Comparison of ENCODE assay signal across 9 mouse cellular contexts in genomic region chr12:33717601-33718260, GRCm38 (mm10).
A peak's percentile ranks its signal among the peaks of the same experiment; 100 is the strongest.
DNase-seq lines count a peak whose midpoint lies in the region; ATAC-seq lines count a peak whose summit lies in the region.
"Had no signal": no experiment of that assay in that cellular context is flagged by ENCODE, and none has a peak within 500 bp of the region (broad histone marks: within the 10 kb centered on the region; RNA-seq: fewer than 3 reads in every experiment).

No protein-coding gene starts in this region.

- DNase-seq in cerebellum, postnatal 14 days = peak; percentile 5 to 14
- no peak for DNase-seq in cerebellum, postnatal 4 days (ENCODE audit: low spot score in 2 of 2)
- peak; percentile 22 to 25 for DNase-seq in right cerebral cortex, postnatal 10 days (ENCODE audit: low spot score in 2 of 2)
- DNase-seq in right cerebral cortex, postnatal 14 days = no peak
- peak; percentile 37 for DNase-seq in limb, embryonic 11.5 days (ENCODE audit: low spot score)
- peak; percentile 8 for DNase-seq in yolk sac, embryonic 10.5 days (ENCODE audit: low spot score)
- DNase-seq in thymus, postnatal 10 days (ENCODE audit: low spot score in 2 of 2) = no peak
- no peak for DNase-seq in kidney, postnatal 14 days
- DNase-seq: liver, embryonic 13.5 days had no signal

- WGBS in limb, embryonic 11.5 days = 28% methylated on average over 14 of the region's 14 CpGs

- H3K9me3 ChIP-seq in limb, embryonic 11.5 days (ENCODE audit: control insufficient read depth, low read length) = no peaks in the 10 kb centered on the region
- H3K9me3 ChIP-seq: liver, embryonic 13.5 days had no signal

- H3K9ac ChIP-seq in limb, embryonic 11.5 days (ENCODE audit: low read length) = no peak overlapping the region
- H3K9ac ChIP-seq: liver, embryonic 13.5 days had no signal

- H3K4me3 ChIP-seq in limb, embryonic 11.5 days (ENCODE audit: low read depth, low read length) = no peak overlapping the region
- H3K4me3 ChIP-seq: liver, embryonic 13.5 days had no signal

- H3K27ac ChIP-seq in limb, embryonic 11.5 days (replicated peaks; ENCODE audit: low read depth, low read length) = 0 out of 2 replicates have a peak overlapping the region, but pooled peaks have one; percentile 14
- H3K27ac ChIP-seq: liver, embryonic 13.5 days had no signal

- no peaks in the 10 kb centered on the region for H3K27me3 ChIP-seq in limb, embryonic 11.5 days (ENCODE audit: control insufficient read depth, insufficient read depth, low read length)
- H3K27me3 ChIP-seq: liver, embryonic 13.5 days had no signal

- H3K36me3 ChIP-seq in limb, embryonic 11.5 days (ENCODE audit: control insufficient read depth, insufficient read depth, low read length) = no peaks in the 10 kb centered on the region
- H3K36me3 ChIP-seq: liver, embryonic 13.5 days had no signal

- H3K4me2 ChIP-seq in limb, embryonic 11.5 days (ENCODE audit: low read depth, severe bottlenecking) = no peak overlapping the region
- H3K4me2 ChIP-seq: liver, embryonic 13.5 days had no signal

- H3K4me1 ChIP-seq in limb, embryonic 11.5 days (ENCODE audit: control insufficient read depth, insufficient read depth, low read length) = 0 out of 2 replicates have a peak, but pooled peaks cover 4% of the 10 kb centered on the region
- H3K4me1 ChIP-seq: liver, embryonic 13.5 days had no signal

- no peak for ATAC-seq in limb, embryonic 11.5 days (ENCODE audit: insufficient number of reproducible peaks, low FRiP score, low TSS enrichment, low read depth)

Comparison
In these comparisons a context has a peak if more than half of its experiments do, and no peak if none do; other contexts are left out.
1. DNase-seq: peak in cerebellum, postnatal 14 days (2 of 2), right cerebral cortex, postnatal 10 days (2 of 2), limb, embryonic 11.5 days (single experiment) and yolk sac, embryonic 10.5 days (single experiment); none in cerebellum, postnatal 4 days (0 of 2), right cerebral cortex, postnatal 14 days (single experiment), thymus, postnatal 10 days (0 of 2) and kidney, postnatal 14 days (single experiment).